ENCODE assay signal across 8 mouse cellular contexts in the genomic region with DNA sequence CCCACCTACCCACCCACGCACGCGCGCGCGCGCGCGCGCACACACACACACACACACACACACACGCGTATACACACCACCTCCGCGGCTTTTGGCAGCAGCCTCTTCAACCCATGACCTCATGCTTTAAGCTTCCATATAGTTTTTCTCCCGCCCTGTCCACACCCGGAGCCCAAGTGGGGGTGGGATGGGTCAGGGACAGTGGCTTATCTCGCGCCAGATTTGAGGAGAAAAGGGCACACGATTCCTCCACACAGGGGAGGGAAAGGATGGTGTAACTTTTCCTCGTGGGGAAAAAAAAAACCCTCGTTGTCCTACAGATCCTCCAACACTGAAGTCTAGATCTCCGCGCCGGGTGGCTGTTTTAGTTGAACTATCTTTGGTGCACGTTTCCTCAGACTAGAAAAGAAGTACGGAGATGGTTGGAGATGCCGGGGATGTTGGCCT.
DNase-seq lines count a peak whose midpoint lies in the region; ATAC-seq and TF ChIP-seq lines count a peak whose summit lies in the region.

No protein-coding gene starts in this region.

- no peak for TF ChIP-seq EP300 in heart, postnatal 0 days (IDR thresholded peaks at IDR 0.05; ENCODE audit: low read depth)
- TF ChIP-seq EP300 in lung, postnatal 0 days (IDR thresholded peaks at IDR 0.05), result no peak
- no peak for TF ChIP-seq EP300 in stomach, postnatal 0 days (optimal IDR thresholded peaks at IDR 0.05)

- WGBS in heart, postnatal 0 days, result under 1% methylated on average over 16 of the region's 27 CpGs
- 2% methylated on average over 27 of the region's 27 CpGs for WGBS in lung, postnatal 0 days
- WGBS in stomach, postnatal 0 days, result under 1% methylated on average over 27 of the region's 27 CpGs

- peak overlapping the region; percentile 59 for H3K9ac ChIP-seq in heart, postnatal 0 days (replicated peaks; ENCODE audit: low read depth, low read length)
- H3K9ac ChIP-seq in lung, postnatal 0 days (replicated peaks; ENCODE audit: low read depth), result no peak overlapping the region
- peak overlapping the region; percentile 51 for H3K9ac ChIP-seq in stomach, postnatal 0 days (ENCODE audit: low read length)

- ATAC-seq in frontal cortex, adult (ENCODE audit: low TSS enrichment), result peak; percentile 1; the same call in 1 of the 2 replicates
- ATAC-seq in heart, postnatal 0 days (ENCODE audit: insufficient read depth, low read depth), result no peak
- ATAC-seq in lung, postnatal 0 days, result no peak
- ATAC-seq in stomach, postnatal 0 days (ENCODE audit: low FRiP score, low TSS enrichment), result no peak

- no peak for DNase-seq in frontal cortex, postnatal 25 days (ENCODE audit: low spot score in 2 of 2)
- DNase-seq in CD4-positive helper T cell, adult 2 months (ENCODE audit: low read depth, low spot score), result peak; percentile 54
- peak; percentile 33 for DNase-seq in cerebellum, adult 9-11 months
- peak; percentile 55 for DNase-seq in heart, postnatal 0 days (ENCODE audit: low spot score)
- peak; percentile 62 for DNase-seq in lung, postnatal 0 days (ENCODE audit: low spot score)
- DNase-seq in stomach, postnatal 0 days (ENCODE audit: low spot score), result peak; percentile 58
- DNase-seq in left cerebral cortex, postnatal 36 days (ENCODE audit: low spot score in 2 of 2), result no peak

- H3K4me3 ChIP-seq in heart, postnatal 0 days (ENCODE audit: low read depth, low read length), result peak overlapping the region; percentile 70
- H3K4me3 ChIP-seq in lung, postnatal 0 days (ENCODE audit: low read depth, low read length), result peak overlapping the region; percentile 62
- peak overlapping the region; percentile 63 for H3K4me3 ChIP-seq in stomach, postnatal 0 days (ENCODE audit: low read depth, low read length)

- H3K4me2 ChIP-seq in heart, postnatal 0 days (ENCODE audit: low read depth, low read length), result peak overlapping the region; percentile 98
- peak overlapping the region; percentile 94 for H3K4me2 ChIP-seq in lung, postnatal 0 days (replicated peaks; ENCODE audit: low read depth, low read length)
- H3K4me2 ChIP-seq in stomach, postnatal 0 days (replicated peaks; ENCODE audit: low read depth), result peak overlapping the region; percentile 73

- H3K27ac ChIP-seq in heart, postnatal 0 days (ENCODE audit: low read depth), result peak overlapping the region; percentile 44; the same call in 1 of the 2 replicates
- no peak overlapping the region; the same call in 1 of the 2 replicates for H3K27ac ChIP-seq in lung, postnatal 0 days (ENCODE audit: low read length)
- H3K27ac ChIP-seq in stomach, postnatal 0 days (replicated peaks), result peak overlapping the region; percentile 93; the same call in 1 of the 2 replicates

- TF ChIP-seq CTCF in heart, postnatal 0 days (IDR thresholded peaks at IDR 0.05; ENCODE audit: low read depth), result no peak
- TF ChIP-seq CTCF in lung, postnatal 0 days (IDR thresholded peaks at IDR 0.05), result no peak
- no peak for TF ChIP-seq CTCF in stomach, postnatal 0 days (IDR thresholded peaks at IDR 0.05; ENCODE audit: low read depth)

- no peaks in the 10 kb centered on the region for H3K9me3 ChIP-seq in heart, postnatal 0 days (replicated peaks; ENCODE audit: control insufficient read depth, low read length)
- H3K9me3 ChIP-seq in lung, postnatal 0 days (ENCODE audit: low read length), result no peaks in the 10 kb centered on the region
- H3K9me3 ChIP-seq in stomach, postnatal 0 days (ENCODE audit: control insufficient read depth, low read length), result no peaks in the 10 kb centered on the region

- H3K4me1 ChIP-seq in heart, postnatal 0 days (ENCODE audit: control insufficient read depth, insufficient read depth), result peaks cover 8% of the 10 kb centered on the region
- H3K4me1 ChIP-seq in lung, postnatal 0 days (ENCODE audit: insufficient read depth, low read depth, low read length), result peaks cover 7% of the 10 kb centered on the region; the same call in 1 of the 2 replicates
- 0 out of 2 replicates have a peak, but pooled peaks cover 5% of the 10 kb centered on the region for H3K4me1 ChIP-seq in stomach, postnatal 0 days (replicated peaks; ENCODE audit: control insufficient read depth, insufficient read depth)

- intact Hi-C loops in left cerebral cortex, postnatal 36 days (cut with DNase I), result no loop called here

- no peaks in the 10 kb centered on the region for H3K27me3 ChIP-seq in heart, postnatal 0 days (ENCODE audit: control insufficient read depth, insufficient read depth, low read length)
- H3K27me3 ChIP-seq in lung, postnatal 0 days (replicated peaks; ENCODE audit: insufficient read depth, low read length), result no peaks in the 10 kb centered on the region
- no peaks in the 10 kb centered on the region for H3K27me3 ChIP-seq in stomach, postnatal 0 days (ENCODE audit: control insufficient read depth, insufficient read depth, low read length)

- no peaks in the 10 kb centered on the region for H3K36me3 ChIP-seq in heart, postnatal 0 days (replicated peaks; ENCODE audit: control insufficient read depth, insufficient read depth, low read length)
- no peaks in the 10 kb centered on the region for H3K36me3 ChIP-seq in lung, postnatal 0 days (ENCODE audit: insufficient read depth, low read length)
- H3K36me3 ChIP-seq in stomach, postnatal 0 days (ENCODE audit: control insufficient read depth, insufficient read depth, low read length), result no peaks in the 10 kb centered on the region

Comparison
In these comparisons a context has a peak if more than half of its experiments do, and no peak if none do; other contexts are left out.
1. DNase-seq: peak in CD4-positive helper T cell, adult 2 months (single experiment), cerebellum, adult 9-11 months (single experiment), heart, postnatal 0 days (single experiment), lung, postnatal 0 days (single experiment) and stomach, postnatal 0 days (single experiment); none in frontal cortex, postnatal 25 days (0 of 2) and left cerebral cortex, postnatal 36 days (0 of 2).
2. Peak in every context shown above with its lines, with median percentiles within 50 percentile points of each other: H3K4me2 ChIP-seq and H3K4me3 ChIP-seq.